Mouse (Mus musculus) thymus, postnatal 0 days (tissue): ENCODE results near the gene Pdlim5. TPM values are rescaled to one million over a fixed set of nuclear protein-coding genes. Genes with fewer than 3 reads are reported as not detected.

Experiments used
- polyA plus RNA-seq: library from polyadenylated mRNA; unstranded; fragments of >200 nt; fragmentation: Nextera tagmentation; extraction: Ambion mirVana; gene quantifications from 2 replicates; pipeline ENCODE4 v1.2.1, GENCODE M21; 2015

Pdlim5 gene
- polyA plus RNA-seq, 1 experiment from 2014 or later: 13.1 TPM

Other genes with a start within 250 kb of the Pdlim5 start
- 0.35 and 0.51 TPM in 2 replicates for gene Bmpr1b, start 226.3 kb downstream of the Pdlim5 start, polyA plus RNA-seq
- gene Gbp5, start 98.3 kb upstream of the Pdlim5 start, polyA plus RNA-seq: 0.99 and 1.2 TPM in 2 replicates
- 23.4 and 26.8 TPM in 2 replicates for gene Gbp7, start 134.6 kb upstream of the Pdlim5 start, polyA plus RNA-seq
- 17.4 and 19.5 TPM in 2 replicates for gene Gbp3, start 164.3 kb upstream of the Pdlim5 start, polyA plus RNA-seq
- 0.04 TPM in 2 replicates for gene Gbp2b, start 199.2 kb upstream of the Pdlim5 start, polyA plus RNA-seq
- gene Gbp2, start 224.9 kb upstream of the Pdlim5 start, polyA plus RNA-seq: 19.3 and 19.6 TPM in 2 replicates